Mouse (Mus musculus): ENCODE data around the gene Chst12. TPM values are rescaled to one million over a fixed set of nuclear protein-coding genes. Genes with fewer than 3 reads are reported as not detected.

The Chst12 gene
- polyA plus RNA-seq, 1 experiment from 2014 or later: 33.2 TPM

- in situ Hi-C loops (cut with MboI; ENCODE audit: low pct_unique_long_range_greater_than_20kb): loop anchor here (5.0 kb wide), 1 partner anchor 39 kb away; the partner anchor contains the start of gene Lfng
- no peak for DNase-seq (ENCODE audit: low read depth, low spot score)
- CTCF ChIA-PET: interaction anchor here (0.8 to 1.9 kb wide), 8 partner anchors 11 to 112 kb away, joined by 3 to 6 read pairs (median 4); no protein-coding TSS in a partner anchor
- TF ChIP-seq CTCF (IDR thresholded peaks at IDR 0.05): no peak
- H3K27me3 ChIP-seq: no peaks in the 10 kb centered on the region
- POLR2A ChIA-PET: interaction anchor here (1.1 to 1.5 kb wide), 2 partner anchors 10 to 38 kb away, joined by 3 to 4 read pairs; partner anchors contain the start of gene Lfng
- ATAC-seq: no peak
Observed at GRCm38 (mm10) chr5:140568321-140568970, 63.1 kb downstream of the Chst12 start.

- in situ Hi-C loops (cut with MboI; ENCODE audit: low pct_unique_long_range_greater_than_20kb): loop anchor here (5.0 kb wide), 1 partner anchor 38 kb away; the partner anchor contains the start of gene Lfng
- no peak for DNase-seq (ENCODE audit: low read depth, low spot score)
- POLR2A ChIA-PET: interaction anchor here (1.1 to 1.5 kb wide), 2 partner anchors 10 to 38 kb away, joined by 3 to 4 read pairs; partner anchors contain the start of gene Lfng
- ATAC-seq: no peak
- no peaks in the 10 kb centered on the region for H3K27me3 ChIP-seq
- CTCF ChIA-PET: interaction anchor here (0.8 to 1.9 kb wide), 4 partner anchors 35 to 51 kb away, joined by 3 to 6 read pairs (median 4); no protein-coding TSS in a partner anchor
- no peak for TF ChIP-seq CTCF (IDR thresholded peaks at IDR 0.05)
Observed at GRCm38 (mm10) chr5:140569032-140569595, 63.8 kb downstream of the Chst12 start.

- ATAC-seq (no peak), DNase-seq (ENCODE audit: low read depth, low spot score) (no peak)
- no peaks in the 10 kb centered on the region for H3K27me3 ChIP-seq
- TF ChIP-seq CTCF (IDR thresholded peaks at IDR 0.05): no peak
- in situ Hi-C loops (cut with MboI; ENCODE audit: low pct_unique_long_range_greater_than_20kb): no loop called here
- ChIA-PET CTCF (no interaction called here), POLR2A (no interaction called here)
Observed at GRCm38 (mm10) chr5:140570223-140570870, 65.0 kb downstream of the Chst12 start.

GRCm38 (mm10) chr5:140571201-140571600 is 65.9 kb downstream of the Chst12 start:
- H3K27me3 ChIP-seq: no peaks in the 10 kb centered on the region
- no peak for TF ChIP-seq CTCF (IDR thresholded peaks at IDR 0.05)
- in situ Hi-C loops (cut with MboI; ENCODE audit: low pct_unique_long_range_greater_than_20kb): no loop called here
- POLR2A ChIA-PET: no interaction called here
- no peak for ATAC-seq
- CTCF ChIA-PET: no interaction called here
- no peak for DNase-seq (ENCODE audit: low read depth, low spot score)

GRCm38 (mm10) chr5:140571673-140572072 is 66.3 kb downstream of the Chst12 start:
- POLR2A ChIA-PET: no interaction called here
- H3K27me3 ChIP-seq: no peaks in the 10 kb centered on the region
- ATAC-seq: no peak
- no peak for TF ChIP-seq CTCF (IDR thresholded peaks at IDR 0.05)
- in situ Hi-C loops (cut with MboI; ENCODE audit: low pct_unique_long_range_greater_than_20kb): no loop called here
- no peak for DNase-seq (ENCODE audit: low read depth, low spot score)
- CTCF ChIA-PET: interaction anchor here (1.9 kb wide), 1 partner anchor 19 kb away, joined by 4 read pairs; no protein-coding TSS in a partner anchor

GRCm38 (mm10) chr5:140572611-140573010 is 67.3 kb downstream of the Chst12 start:
- ATAC-seq (no peak), DNase-seq (ENCODE audit: low read depth, low spot score) (no peak)
- no peak for TF ChIP-seq CTCF (IDR thresholded peaks at IDR 0.05)
- in situ Hi-C loops (cut with MboI; ENCODE audit: low pct_unique_long_range_greater_than_20kb): no loop called here
- POLR2A ChIA-PET: no interaction called here
- CTCF ChIA-PET: interaction anchor here (1.9 kb wide), 1 partner anchor 18 kb away, joined by 4 read pairs; no protein-coding TSS in a partner anchor
- H3K27me3 ChIP-seq: no peaks in the 10 kb centered on the region

Other genes starting within 250 kb of the Chst12 start
- 30.0 TPM for gene Mad1l1, start 184.0 kb upstream of the Chst12 start, polyA plus RNA-seq (2021)
- gene Nudt1, start 183.9 kb upstream of the Chst12 start, polyA plus RNA-seq (2021): 38.0 TPM
- gene Mrm2, start 173.7 kb upstream of the Chst12 start, polyA plus RNA-seq (2021): 13.1 TPM
- gene Snx8, start 116.3 kb upstream of the Chst12 start, polyA plus RNA-seq (2021): 26.3 TPM
- gene Eif3b, start 86.2 kb upstream of the Chst12 start, polyA plus RNA-seq (2021): 258 TPM
- gene Gm4869, start 59.9 kb upstream of the Chst12 start, polyA plus RNA-seq (2021): not detected
- gene Grifin, start 59.5 kb downstream of the Chst12 start, polyA plus RNA-seq (2021): 1.4 TPM
- gene Lfng, start 101.8 kb downstream of the Chst12 start, polyA plus RNA-seq (2021): 56.0 TPM
- 95.0 TPM for gene Ttyh3, start 143.5 kb downstream of the Chst12 start, polyA plus RNA-seq (2021)
- gene Iqce, start 196.8 kb downstream of the Chst12 start, polyA plus RNA-seq (2021): 52.6 TPM
- 22.7 TPM for gene Brat1, start 199.5 kb downstream of the Chst12 start, polyA plus RNA-seq (2021)
- 0.76 TPM for gene Amz1, start 218.6 kb downstream of the Chst12 start, polyA plus RNA-seq (2021)